Mouse (Mus musculus) forebrain, embryonic 16.5 days (tissue): ENCODE data around the gene Trdmt1. TPM values are rescaled to one million over a fixed set of nuclear protein-coding genes. Genes with fewer than 3 reads are reported as not detected.
A peak's percentile ranks its signal among the peaks of the same experiment; 100 is the strongest.

Experiments used
- ATAC-seq: fragments of 200-750 bp; cut with Nextera tagmentation; 2 replicates; pipeline ENCODE4 v1.8.0; 2017; ENCODE audit warnings: mild to moderate bottlenecking, moderate library complexity
- H3K27ac ChIP-seq: fragments of 300-500 bp; sonication (generic); 2 replicates; pipeline ENCODE4 v1.5.1; 2014; ENCODE audit warnings: low read length, control low read depth
- H3K27me3 ChIP-seq: fragments of 300-500 bp; sonication (generic); replicated peaks from 2 replicates; pipeline ENCODE4 v1.6.1; 2014; ENCODE audit warnings: low read length; ENCODE audit not compliant: control insufficient read depth, insufficient read depth
- H3K36me3 ChIP-seq: fragments of 300-500 bp; sonication (generic); 2 replicates; pipeline ENCODE4 v1.6.1; 2014; ENCODE audit not compliant: control insufficient read depth, insufficient read depth
- H3K4me1 ChIP-seq: fragments of 300-500 bp; sonication (generic); replicated peaks from 2 replicates; pipeline ENCODE4 v1.6.1; 2014; ENCODE audit warnings: low read length; ENCODE audit not compliant: control insufficient read depth, insufficient read depth
- H3K4me2 ChIP-seq: fragments of 300-500 bp; sonication (generic); 2 replicates; pipeline ENCODE4 v1.6.1; 2014; ENCODE audit warnings: mild to moderate bottlenecking, low read length, control low read depth
- H3K4me3 ChIP-seq: fragments of 300-500 bp; sonication (generic); replicated peaks from 2 replicates; pipeline ENCODE4 v1.5.1; 2014; ENCODE audit warnings: mild to moderate bottlenecking, low read length, control low read depth
- H3K9ac ChIP-seq: fragments of 300-500 bp; sonication (generic); replicated peaks from 2 replicates; pipeline ENCODE4 v1.6.1; 2014; ENCODE audit warnings: low read depth, low read length, control low read depth
- H3K9me3 ChIP-seq: fragments of 300-500 bp; sonication (generic); 2 replicates; pipeline ENCODE4 v1.6.1; 2016; ENCODE audit warnings: low read length; ENCODE audit not compliant: control insufficient read depth
- WGBS: fragments of 180-500 bp; shearing (Covaris S2); extraction: QIAGEN DNeasy Blood & Tissue Kit; methylation state at CpG from one replicate; pipeline ENCODE4 v1.1.7; 2014; 5-methylcytosine and 5-hydroxymethylcytosine counted together
- polyA plus RNA-seq: library from polyadenylated mRNA; unstranded; fragments of >200 nt; fragmentation: Nextera tagmentation; extraction: Ambion mirVana; gene quantifications from 2 replicates; pipeline ENCODE4 v1.2.1, GENCODE M21; 2015

The Trdmt1 gene
- polyA plus RNA-seq, 1 experiment from 2014 or later: 8.3 TPM

GRCm38 (mm10) chr2:13523540-13524456 lies 20.7 kb downstream of the Trdmt1 start:
- Histone ChIP-seq H3K4me2 (no peak overlapping the region), H3K27ac (no peak overlapping the region), H3K4me1 (no peaks in the 10 kb centered on the region; the same call in 1 of the 2 replicates), H3K36me3 (0 out of 2 replicates have a peak, but pooled peaks cover 3% of the 10 kb centered on the region), H3K9ac (no peak overlapping the region), H3K9me3 (no peaks in the 10 kb centered on the region), H3K27me3 (no peaks in the 10 kb centered on the region), H3K4me3 (no peak overlapping the region)
- ATAC-seq: peak; percentile 96
- WGBS: 60% methylated on average over 8 of the region's 8 CpGs

GRCm38 (mm10) chr2:13522106-13522505 lies 22.4 kb downstream of the Trdmt1 start:
- no peak overlapping the region for H3K9ac ChIP-seq
- no peaks in the 10 kb centered on the region for H3K9me3 ChIP-seq
- no peak overlapping the region for H3K4me2 ChIP-seq
- ATAC-seq: no peak
- no peak overlapping the region for H3K27ac ChIP-seq
- WGBS: 17% methylated on average over 8 of the region's 8 CpGs
- no peaks in the 10 kb centered on the region for H3K27me3 ChIP-seq
- H3K36me3 ChIP-seq: 0 out of 2 replicates have a peak, but pooled peaks cover 3% of the 10 kb centered on the region
- no peak overlapping the region for H3K4me3 ChIP-seq
- no peaks in the 10 kb centered on the region; the same call in 1 of the 2 replicates for H3K4me1 ChIP-seq

GRCm38 (mm10) chr2:13514949-13515348 lies 29.5 kb downstream of the Trdmt1 start:
- Histone ChIP-seq H3K9ac (no peak overlapping the region), H3K4me3 (no peak overlapping the region), H3K4me2 (no peak overlapping the region), H3K36me3 (0 out of 2 replicates have a peak, but pooled peaks cover 3% of the 10 kb centered on the region), H3K27ac (no peak overlapping the region), H3K27me3 (no peaks in the 10 kb centered on the region), H3K4me1 (no peaks in the 10 kb centered on the region), H3K9me3 (no peaks in the 10 kb centered on the region)
- WGBS: 46% methylated on average over 4 of the region's 4 CpGs
- no peak for ATAC-seq

GRCm38 (mm10) chr2:13502717-13503116 lies 41.8 kb downstream of the Trdmt1 start:
- Histone ChIP-seq H3K4me1 (no peaks in the 10 kb centered on the region), H3K27ac (no peak overlapping the region), H3K9me3 (no peaks in the 10 kb centered on the region), H3K4me3 (no peak overlapping the region), H3K36me3 (no peaks in the 10 kb centered on the region), H3K9ac (no peak overlapping the region), H3K27me3 (no peaks in the 10 kb centered on the region), H3K4me2 (no peak overlapping the region)
- no peak for ATAC-seq
- 97% methylated on average over 2 of the region's 2 CpGs for WGBS

DNA sequence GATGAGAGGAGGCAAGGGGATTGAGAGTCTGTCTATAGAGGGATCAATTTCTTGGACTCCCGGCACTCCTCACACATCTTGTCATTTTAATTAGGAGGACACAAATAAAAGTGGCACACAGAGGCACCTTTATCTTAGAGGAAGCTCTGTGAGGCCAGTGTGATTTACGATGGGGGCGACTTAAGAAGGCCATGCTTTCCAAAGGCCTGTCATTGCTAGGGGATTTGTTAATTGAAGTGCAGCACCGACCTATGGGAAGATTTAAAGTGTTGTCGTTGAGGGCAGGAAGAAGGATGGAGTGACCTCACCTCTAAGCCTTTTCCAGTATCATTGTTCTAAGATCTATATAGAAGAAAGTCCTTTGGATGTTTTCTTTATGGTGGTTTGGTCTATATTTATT lies 42.9 kb downstream of the Trdmt1 start:
- H3K27ac ChIP-seq: no peak overlapping the region
- H3K4me1 ChIP-seq: no peaks in the 10 kb centered on the region
- ATAC-seq: no peak
- no peak overlapping the region for H3K4me2 ChIP-seq
- H3K36me3 ChIP-seq: no peaks in the 10 kb centered on the region
- WGBS: 12% methylated on average over 5 of the region's 5 CpGs
- H3K9ac ChIP-seq: no peak overlapping the region
- H3K9me3 ChIP-seq: no peaks in the 10 kb centered on the region
- H3K4me3 ChIP-seq: no peak overlapping the region
- no peaks in the 10 kb centered on the region for H3K27me3 ChIP-seq

DNA sequence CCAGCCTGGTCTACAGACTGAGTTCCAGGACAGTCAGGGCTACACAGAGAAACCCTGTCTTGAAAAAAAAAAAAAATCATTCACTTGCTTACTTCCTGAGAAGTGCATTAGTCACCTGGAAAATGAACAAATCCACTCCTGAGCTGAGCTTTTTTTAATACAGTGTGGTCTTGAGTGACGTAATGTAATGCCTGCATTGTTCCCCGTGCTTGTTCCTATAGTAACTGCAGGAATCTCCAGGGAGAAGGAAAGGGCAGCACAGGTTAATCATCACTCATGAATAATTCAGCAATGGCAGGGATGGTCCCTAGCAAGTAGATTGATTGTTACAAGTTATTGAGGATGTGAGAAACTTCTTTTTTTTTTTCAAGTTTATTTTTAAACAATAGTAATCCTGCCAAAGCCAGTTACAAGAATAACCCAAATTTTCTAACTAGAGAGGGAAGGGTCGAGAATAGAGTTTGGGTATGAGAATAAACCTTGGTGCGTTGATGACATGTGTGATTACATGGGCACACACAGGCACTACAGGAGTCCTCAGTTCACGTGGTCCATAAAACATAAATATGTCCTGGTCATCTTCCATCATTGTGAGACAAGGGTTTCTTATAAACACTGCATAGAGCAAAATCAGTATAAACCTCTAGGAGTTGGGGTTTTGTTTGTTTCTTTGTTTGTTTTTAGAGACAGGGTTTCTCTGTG lies 44.0 kb downstream of the Trdmt1 start:
- H3K4me2 ChIP-seq: no peak overlapping the region
- no peaks in the 10 kb centered on the region for H3K9me3 ChIP-seq
- 30% methylated on average over 5 of the region's 5 CpGs for WGBS
- no peaks in the 10 kb centered on the region for H3K27me3 ChIP-seq
- ATAC-seq: peak; percentile 61; the same call in 1 of the 2 replicates
- no peaks in the 10 kb centered on the region for H3K36me3 ChIP-seq
- H3K4me3 ChIP-seq: no peak overlapping the region
- no peaks in the 10 kb centered on the region for H3K4me1 ChIP-seq
- H3K27ac ChIP-seq: no peak overlapping the region
- H3K9ac ChIP-seq: no peak overlapping the region

DNA sequence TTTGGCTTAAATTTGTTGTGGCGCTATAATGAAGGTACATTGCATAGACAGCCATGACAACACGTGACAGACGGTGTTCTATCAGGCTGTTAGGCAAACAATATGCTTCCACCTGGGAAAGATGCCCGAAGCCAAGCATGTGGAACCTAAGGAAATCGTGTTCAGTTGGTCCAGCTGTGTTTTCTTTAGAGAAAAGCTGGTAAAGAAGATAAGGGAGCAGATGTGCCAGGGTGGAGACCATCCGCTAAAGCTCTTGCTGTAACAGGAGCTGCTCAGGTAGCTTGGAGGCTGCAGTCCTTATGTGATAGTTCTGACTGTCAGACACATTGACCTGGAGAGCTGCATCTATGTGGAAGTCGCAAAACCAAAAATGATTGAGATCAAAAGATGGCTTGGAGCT lies 45.3 kb downstream of the Trdmt1 start:
- Histone ChIP-seq H3K4me3 (no peak overlapping the region), H3K4me1 (no peaks in the 10 kb centered on the region), H3K9me3 (no peaks in the 10 kb centered on the region), H3K27ac (no peak overlapping the region), H3K27me3 (no peaks in the 10 kb centered on the region), H3K4me2 (no peak overlapping the region), H3K9ac (no peak overlapping the region), H3K36me3 (no peaks in the 10 kb centered on the region)
- WGBS: 89% methylated on average over 7 of the region's 7 CpGs
- ATAC-seq: no peak

DNA sequence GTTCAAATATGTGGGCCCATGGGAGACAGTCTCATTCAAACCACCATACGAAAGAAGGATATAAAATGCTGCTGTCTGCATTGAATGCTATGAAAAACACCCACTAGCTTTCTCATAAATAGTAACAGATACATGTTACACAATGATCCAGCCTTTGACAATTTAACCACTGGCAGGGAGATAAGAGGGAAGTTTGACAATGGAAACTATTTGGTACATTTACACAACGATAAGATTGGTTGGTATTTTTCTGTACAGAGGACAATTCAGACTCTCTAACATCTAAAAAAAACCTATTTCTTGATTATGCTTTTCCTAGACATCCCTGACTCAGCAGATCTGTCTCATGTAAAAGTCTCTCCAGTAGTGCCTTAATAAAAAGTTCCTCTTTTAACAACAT lies 48.4 kb downstream of the Trdmt1 start:
- 91% methylated on average over 2 of the region's 2 CpGs for WGBS
- Histone ChIP-seq H3K36me3 (no peaks in the 10 kb centered on the region), H3K27ac (no peak overlapping the region), H3K4me1 (no peaks in the 10 kb centered on the region), H3K4me3 (no peak overlapping the region), H3K9me3 (no peaks in the 10 kb centered on the region), H3K4me2 (no peak overlapping the region), H3K9ac (no peak overlapping the region), H3K27me3 (no peaks in the 10 kb centered on the region)
- no peak for ATAC-seq

DNA sequence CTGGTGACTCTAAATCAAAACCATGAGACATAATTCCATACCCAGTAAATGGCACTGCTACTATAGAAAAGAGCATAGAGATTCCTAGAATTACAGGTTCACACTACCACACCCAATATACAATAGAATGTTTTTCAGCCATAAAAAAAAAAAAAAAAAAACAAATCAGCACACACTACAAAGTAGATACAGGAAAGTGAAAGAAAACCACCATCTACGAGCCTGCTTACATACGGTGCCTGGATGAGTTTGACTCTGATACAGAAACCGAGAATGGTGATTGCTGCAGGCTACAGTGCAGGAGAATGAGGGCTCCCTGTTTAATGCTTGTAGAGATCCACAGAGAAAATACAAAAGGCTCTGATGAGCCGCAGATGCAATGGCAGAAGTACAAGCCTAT lies 51.5 kb downstream of the Trdmt1 start:
- no peak for ATAC-seq
- Histone ChIP-seq H3K36me3 (no peaks in the 10 kb centered on the region), H3K9ac (no peak overlapping the region), H3K27me3 (no peaks in the 10 kb centered on the region), H3K27ac (no peak overlapping the region), H3K4me3 (no peak overlapping the region), H3K4me2 (no peak overlapping the region), H3K9me3 (no peaks in the 10 kb centered on the region), H3K4me1 (no peaks in the 10 kb centered on the region)
- WGBS: 86% methylated on average over 4 of the region's 4 CpGs
